Mouse (Mus musculus) G1E-ER4 (cell line): Measurements from ENCODE around the gene Cers1. TPM values are rescaled to one million over a fixed set of nuclear protein-coding genes. Genes with fewer than 3 reads are reported as not detected.

ENCODE experiments used
- GATA1 ChIP-seq: IDR thresholded peaks from one replicate; pipeline ENCODE4 v1.8.0; 2012; ENCODE audit warnings: low read length, inconsistent platforms
- polyA plus RNA-seq: library from polyadenylated mRNA; stranded (reverse); fragments of >175 nt; gene quantifications from 2 replicates; pipeline ENCODE4 v1.2.3, GENCODE M21; 2012

Cers1 gene
- not detected in 2 replicates for polyA plus RNA-seq

- no peak for TF ChIP-seq GATA1
Observed at GRCm38 (mm10) chr8:70315624-70316510, at the start of gene Cers1. Cers1 (plus strand) TSS chr8:70315775.

DNA sequence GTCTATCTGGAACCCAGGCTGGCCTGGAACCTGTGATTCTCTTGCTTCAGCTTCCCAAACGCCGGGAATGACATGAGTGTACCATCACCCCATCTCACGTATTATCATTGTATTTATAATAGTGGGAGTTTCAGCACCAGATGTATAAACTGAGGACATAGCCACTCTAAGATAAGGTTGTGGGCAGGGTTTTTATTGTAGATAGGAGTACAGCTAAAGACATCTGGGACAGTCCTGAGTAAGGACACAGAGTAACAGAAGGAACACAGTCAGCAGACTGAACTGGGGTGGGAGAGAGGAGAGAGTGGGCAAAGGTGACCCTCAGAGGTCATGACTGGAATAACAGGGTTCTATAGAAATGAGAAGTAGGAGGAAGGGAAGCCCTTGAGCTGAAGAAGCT, 47.9 kb upstream of the Cers1 start:
- no peak for TF ChIP-seq GATA1

GRCm38 (mm10) chr8:70268311-70268710, 47.3 kb upstream of the Cers1 start:
- no peak for TF ChIP-seq GATA1

DNA sequence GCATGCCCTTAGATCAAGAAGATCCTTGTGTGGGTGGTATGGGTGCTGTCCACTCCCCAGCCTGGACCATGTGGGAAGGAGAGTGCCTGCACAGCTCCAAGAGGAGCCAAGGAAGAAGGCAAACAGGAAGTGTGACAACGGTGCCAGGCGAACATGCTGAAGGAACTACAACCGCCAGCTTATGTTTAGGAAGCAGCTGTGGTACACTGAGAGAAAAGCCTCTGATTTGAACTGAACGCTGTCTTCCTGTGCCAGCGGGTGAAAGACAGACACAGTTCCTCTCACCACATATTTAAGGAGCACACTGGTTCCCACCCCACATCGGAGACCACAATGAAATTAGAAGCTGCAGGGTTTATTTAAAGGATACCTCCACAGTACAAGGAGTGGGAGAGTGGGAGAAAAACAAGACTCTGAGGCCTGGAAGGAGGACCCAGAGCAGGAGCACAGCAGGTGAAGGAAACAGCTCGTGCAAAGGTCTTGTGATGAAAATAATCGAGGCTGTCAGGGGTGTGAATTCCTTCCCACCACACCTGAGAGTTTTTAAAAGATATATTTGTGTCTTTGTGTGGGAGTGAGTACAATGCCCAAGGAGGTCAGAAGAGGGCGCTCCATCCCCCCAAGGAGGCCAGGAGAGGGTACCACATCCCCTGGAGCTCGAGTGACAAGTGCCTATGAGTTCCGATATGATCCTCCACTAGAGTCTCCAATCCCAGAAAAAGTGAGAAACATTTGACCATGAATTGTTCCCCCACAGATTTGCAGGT, 46.6 kb upstream of the Cers1 start:
- TF ChIP-seq GATA1: no peak

DNA sequence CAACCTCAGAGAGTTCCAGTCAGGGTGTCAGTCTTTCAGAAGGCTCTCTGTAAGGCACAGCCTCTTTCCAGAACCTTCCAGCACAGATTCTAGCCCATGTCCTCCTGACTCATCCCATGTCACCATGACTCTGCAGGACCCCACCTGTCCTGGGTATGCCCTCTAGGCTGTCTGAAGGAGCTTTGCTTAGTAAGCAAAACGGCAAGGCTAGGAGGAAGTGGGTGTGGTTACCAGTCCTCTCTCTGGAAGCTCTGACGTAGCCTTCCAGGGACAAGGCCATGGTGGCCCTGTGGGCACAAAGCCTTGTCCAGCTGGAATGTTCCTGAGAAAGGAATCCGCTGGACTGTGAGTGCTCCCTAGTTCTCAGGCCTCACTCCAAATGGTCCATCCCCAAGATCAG, 42.6 kb upstream of the Cers1 start:
- no peak for TF ChIP-seq GATA1

GRCm38 (mm10) chr8:70274350-70274749, 41.2 kb upstream of the Cers1 start:
- no peak for TF ChIP-seq GATA1

- no peak for TF ChIP-seq GATA1
Observed at GRCm38 (mm10) chr8:70276476-70276875, 39.1 kb upstream of the Cers1 start.

- TF ChIP-seq GATA1: no peak
Observed at GRCm38 (mm10) chr8:70278175-70278574, 37.4 kb upstream of the Cers1 start.

GRCm38 (mm10) chr8:70279266-70279665, 36.3 kb upstream of the Cers1 start:
- TF ChIP-seq GATA1: no peak

GRCm38 (mm10) chr8:70281001-70281400, 34.6 kb upstream of the Cers1 start:
- TF ChIP-seq GATA1: no peak

GRCm38 (mm10) chr8:70282603-70283135, 32.9 kb upstream of the Cers1 start, which contains the start of gene Homer3:
Homer3 (plus strand) TSS chr8:70282827.
- no peak for TF ChIP-seq GATA1

DNA sequence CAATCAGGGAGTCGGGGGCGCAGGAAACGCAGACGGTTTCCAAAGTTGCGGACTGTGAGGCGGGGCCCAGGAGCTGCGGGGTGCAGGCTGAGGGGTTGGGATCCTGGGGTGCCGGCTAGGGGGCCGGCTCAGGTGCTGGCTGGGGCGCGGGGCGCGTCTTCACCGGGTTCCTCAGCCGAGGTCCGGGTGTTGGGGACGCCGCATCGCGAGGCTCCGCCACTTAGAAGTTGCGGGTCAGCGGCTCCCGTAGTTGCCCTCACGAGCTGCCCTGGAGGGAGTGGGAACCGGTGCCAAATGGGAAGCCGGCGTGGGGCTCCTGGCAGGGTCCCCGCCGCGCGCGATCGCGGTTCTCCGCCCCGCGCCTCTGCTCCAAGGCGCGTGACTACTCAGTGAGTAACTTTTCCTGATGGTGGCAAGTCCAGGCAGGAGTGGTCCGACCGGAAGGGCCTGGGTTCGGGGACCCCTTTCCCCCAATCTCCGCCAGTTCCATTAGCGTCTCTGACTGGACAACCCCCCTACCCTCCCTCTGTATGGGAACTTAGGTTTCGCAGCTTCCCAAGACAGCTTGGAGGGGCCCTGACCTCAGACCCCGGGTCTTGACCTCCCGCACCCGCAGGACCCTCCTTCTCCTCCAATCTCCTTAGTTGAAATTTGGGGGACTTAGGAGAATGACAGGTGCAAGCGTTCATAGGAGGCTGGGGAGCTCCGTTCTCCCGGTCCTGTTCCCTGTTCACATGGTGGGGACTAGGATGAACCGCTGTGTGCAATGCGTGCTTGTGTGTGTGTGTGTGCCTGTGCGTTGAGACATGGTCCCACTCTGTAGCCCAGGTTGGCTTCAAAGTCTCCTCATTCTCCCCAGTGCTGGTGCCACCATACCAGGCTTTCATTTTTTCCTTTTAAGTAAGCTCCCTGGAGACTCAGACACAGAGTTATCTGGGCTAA, 32.2 kb upstream of the Cers1 start:
- TF ChIP-seq GATA1: no peak

DNA sequence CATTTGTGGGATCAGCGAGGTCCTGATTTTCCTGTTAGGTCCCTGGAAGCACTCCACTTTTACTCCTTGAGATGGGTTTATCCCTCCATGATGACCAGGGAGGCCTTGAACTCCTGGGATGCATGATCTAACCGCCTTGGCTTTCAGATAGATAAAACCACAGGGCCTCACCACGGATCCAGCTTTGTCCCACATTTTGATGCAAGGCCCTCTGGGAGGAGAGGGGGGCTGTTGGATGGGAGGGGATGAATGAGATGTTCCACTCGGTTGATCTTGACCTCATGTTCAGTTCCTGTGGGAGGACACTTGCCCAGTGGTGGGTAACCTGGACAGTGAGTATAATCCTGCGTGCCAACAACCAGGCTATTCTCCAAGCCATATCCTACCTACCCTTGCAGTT, 31.2 kb upstream of the Cers1 start:
- no peak for TF ChIP-seq GATA1

DNA sequence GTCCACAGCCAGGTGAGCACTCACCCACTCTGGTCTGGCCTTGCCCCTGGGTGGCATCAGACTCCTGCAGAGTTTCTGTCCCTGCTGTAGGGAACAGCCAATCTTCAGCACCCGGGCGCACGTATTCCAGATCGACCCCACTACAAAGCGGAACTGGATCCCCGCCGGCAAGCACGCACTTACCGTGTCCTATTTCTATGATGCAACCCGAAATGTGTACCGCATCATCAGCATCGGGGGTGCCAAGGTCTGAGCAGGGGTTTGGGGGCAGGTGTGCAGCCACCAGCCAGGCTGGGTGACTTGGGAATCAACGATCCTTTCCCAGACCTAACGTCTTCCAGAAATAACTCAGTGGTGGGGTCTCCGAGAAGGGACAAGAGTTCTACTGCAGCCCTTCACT, 30.3 kb upstream of the Cers1 start:
- no peak for TF ChIP-seq GATA1

DNA sequence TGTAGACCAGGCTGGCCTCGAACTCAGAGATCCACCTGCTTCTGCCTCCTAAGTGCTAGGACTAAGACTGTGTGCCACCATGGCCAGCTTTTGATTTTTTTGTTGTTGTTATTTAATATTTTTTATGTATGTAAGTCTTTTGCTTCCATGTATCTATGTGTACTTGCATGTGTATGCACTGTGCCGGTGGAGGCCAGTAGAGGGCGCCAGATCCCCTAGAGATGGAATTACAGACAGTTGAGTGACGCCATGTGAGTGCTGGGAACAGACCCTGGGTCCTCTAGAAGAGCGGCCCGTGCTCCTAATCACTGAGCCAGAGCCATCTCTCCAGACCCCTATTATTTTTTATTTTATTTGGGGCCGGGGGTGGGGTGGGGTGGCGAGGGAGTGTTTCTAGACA, 28.8 kb upstream of the Cers1 start:
- TF ChIP-seq GATA1: no peak
